Mouse (Mus musculus): ENCODE measurements at regions not wholly inside any gene's neighbourhood (a gene's known extent, or its start where the extent isn't known, plus 50 kb on each side); places are given as distances from the start of the nearest gene placed in this dataset.

DNA sequence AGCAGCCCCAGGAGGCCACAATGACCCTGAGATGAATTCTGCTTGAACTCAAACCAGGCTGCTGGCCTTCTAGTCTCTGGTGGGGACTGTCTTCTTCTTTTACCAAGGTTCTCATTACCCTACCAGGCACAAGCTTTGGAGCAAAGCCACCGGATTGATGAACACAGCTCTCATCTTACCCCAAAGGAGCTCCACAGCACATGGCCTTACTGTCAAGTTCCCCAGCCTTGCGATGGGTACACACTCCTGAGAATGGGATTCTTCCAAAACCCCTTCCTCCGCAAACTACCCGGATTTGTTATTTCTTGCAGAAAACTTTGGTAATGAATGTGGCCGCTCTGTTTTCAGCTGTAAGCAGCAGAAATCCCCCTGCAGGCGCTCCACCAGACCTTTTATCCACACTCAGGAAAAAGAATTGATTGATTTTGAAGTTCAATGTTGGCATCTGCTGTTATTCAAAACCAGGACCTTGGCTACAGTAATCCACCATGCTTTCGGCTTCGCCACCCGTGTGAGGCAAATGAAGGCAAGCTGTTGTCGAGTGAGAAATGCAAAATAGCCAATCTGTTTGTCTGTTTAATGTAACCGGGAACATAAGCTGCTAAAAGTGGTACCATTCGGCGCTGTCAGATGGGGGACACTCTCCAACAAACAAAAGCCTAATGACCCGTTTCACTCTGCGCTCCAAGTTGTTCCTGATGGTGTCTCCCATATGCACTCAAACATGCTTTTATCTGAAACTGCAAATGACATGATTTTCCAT, 278.9 kb downstream of the Maf start:
- DNase-seq (ENCODE audit: extremely low spot score, low read depth, low spot score), result no peak

- DNase-seq (ENCODE audit: extremely low spot score, low read depth, low spot score), result no peak
These were observed 279.6 kb downstream of the Maf start for GRCm38 (mm10) chr8:115428022-115428421.

DNA sequence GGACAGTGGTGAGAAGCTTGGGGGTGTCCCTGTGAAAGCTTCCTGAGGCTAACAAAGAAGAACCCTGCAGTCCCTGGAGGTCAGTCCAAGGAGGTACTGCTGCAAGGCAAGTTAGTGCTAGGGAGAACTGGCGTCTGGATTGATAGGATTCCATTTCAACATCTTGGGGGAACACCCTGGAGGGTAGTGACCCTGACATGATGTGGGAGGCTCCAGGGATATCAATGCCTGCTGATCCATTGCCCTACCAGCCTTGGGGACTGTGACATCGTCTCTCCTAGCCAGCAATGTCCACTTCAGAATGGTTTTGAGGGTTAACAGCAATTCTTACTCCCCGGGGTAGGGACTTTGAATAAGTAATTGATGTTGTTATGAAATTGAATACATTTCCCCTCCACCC, 280.1 kb downstream of the Maf start:
- DNase-seq (ENCODE audit: extremely low spot score, low read depth, low spot score), result no peak

DNA sequence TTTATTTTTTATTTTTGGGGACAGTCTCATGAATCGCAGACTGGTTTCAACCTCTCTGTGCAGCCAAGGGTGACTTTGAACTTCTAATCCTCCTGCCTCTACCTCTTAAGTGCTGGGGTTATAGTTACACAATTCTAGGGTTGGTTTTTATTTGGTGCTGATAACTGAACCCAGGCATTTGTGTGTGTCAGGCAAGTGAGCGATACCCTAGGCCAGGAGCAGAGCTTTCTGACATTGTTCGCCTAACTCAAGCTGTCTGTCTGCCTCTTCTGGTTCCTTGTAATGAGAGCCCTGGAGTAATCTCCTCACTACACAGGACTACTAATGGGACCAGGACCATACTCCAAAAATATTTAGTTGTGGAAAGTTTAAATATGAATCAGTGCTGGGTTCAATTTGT, 281.1 kb downstream of the Maf start:
- DNase-seq (ENCODE audit: extremely low spot score, low read depth, low spot score), result no peak

GRCm38 (mm10) chr8:115425360-115425759, 282.2 kb downstream of the Maf start:
- DNase-seq (ENCODE audit: extremely low spot score, low read depth, low spot score), result no peak

DNA sequence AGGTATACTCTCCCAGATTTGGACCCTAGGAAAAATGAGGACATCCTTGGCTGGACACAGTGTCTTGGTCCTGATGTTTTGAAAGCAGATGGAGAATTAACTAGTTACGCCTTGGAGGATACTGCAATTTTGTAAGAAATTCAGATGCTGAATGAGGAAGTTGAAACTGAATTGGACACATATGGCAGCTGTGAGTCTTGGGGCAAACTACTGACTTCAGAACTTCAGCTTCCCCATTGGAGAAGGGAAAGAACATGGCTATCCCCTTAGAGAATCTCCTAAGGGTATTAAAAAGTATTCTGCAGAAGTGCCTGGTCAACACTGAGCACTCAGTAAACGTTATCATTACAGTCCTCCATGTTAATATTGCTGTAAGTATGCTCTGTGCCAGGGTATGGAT, 283.9 kb downstream of the Maf start:
- DNase-seq (ENCODE audit: extremely low spot score, low read depth, low spot score), result no peak

GRCm38 (mm10) chr8:115423056-115423455, 284.5 kb downstream of the Maf start:
- no peak for DNase-seq (ENCODE audit: extremely low spot score, low read depth, low spot score)

GRCm38 (mm10) chr8:115420536-115420935, 287.1 kb downstream of the Maf start:
- no peak for DNase-seq (ENCODE audit: extremely low spot score, low read depth, low spot score)

GRCm38 (mm10) chr8:115420131-115420530, 287.5 kb downstream of the Maf start:
- no peak for DNase-seq (ENCODE audit: extremely low spot score, low read depth, low spot score)

DNA sequence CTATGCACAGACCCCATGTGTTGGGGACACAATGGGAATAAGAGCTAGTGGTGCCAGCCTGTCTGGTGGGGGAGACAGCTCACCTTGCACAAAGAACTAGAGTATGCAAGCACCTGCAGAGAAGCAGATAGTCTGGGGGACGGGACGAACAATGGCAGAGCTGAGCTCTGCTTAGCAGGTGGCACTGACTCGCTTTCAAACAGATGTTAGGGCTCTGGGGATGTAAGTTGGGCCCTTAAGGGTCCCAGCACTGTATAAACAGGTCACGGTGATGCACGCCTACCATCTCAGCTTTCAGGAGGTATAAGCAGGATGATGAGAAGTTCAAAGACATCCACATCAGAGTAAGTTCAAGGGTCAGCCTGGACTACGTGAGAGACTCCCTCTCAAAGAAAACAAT, 289.5 kb downstream of the Maf start:
- DNase-seq (ENCODE audit: extremely low spot score, low read depth, low spot score), result no peak

DNA sequence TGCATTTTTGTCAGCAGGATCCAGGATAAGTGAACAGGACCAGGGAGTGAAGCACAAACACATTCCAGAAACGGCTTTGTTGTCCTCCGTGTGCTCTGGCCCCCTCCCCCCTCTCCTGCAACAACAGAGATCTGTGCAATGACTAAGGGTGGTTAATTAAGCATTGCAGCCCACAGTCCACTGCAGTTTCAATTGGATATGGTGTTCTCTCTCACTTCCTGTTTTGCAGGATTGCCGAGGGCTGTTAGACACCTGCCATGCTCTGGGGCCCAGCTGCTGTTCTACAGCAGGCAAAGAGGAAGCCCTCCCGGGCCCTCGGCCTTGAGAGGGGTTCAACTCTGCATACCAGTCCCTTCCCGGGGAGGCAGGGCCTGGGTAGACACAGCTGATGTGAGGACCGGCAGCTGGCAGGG, 293.5 kb downstream of the Maf start:
- DNase-seq (ENCODE audit: extremely low spot score, low read depth, low spot score), result peak; percentile 18

GRCm38 (mm10) chr8:115411756-115412155, 295.8 kb downstream of the Maf start:
- no peak for DNase-seq (ENCODE audit: extremely low spot score, low read depth, low spot score)

DNA sequence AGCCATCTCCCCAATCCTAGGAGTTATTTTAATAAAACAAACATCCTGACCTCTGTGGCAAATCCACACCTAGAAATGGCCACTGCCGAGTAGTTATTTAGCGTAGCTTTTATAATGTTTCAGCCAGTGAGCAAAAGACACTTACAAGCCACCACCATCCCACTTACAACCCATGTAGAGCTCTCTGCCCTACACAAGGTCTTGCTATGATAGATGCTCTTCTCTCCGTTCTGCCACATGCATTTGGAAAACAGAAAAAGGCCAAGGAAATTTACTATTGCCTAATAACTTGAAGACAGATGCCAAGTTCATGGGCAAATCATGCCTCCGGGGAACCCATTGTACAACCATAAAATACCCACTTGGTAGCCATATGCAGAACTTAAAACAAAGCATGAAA, 296.5 kb downstream of the Maf start:
- no peak for DNase-seq (ENCODE audit: extremely low spot score, low read depth, low spot score)

DNA sequence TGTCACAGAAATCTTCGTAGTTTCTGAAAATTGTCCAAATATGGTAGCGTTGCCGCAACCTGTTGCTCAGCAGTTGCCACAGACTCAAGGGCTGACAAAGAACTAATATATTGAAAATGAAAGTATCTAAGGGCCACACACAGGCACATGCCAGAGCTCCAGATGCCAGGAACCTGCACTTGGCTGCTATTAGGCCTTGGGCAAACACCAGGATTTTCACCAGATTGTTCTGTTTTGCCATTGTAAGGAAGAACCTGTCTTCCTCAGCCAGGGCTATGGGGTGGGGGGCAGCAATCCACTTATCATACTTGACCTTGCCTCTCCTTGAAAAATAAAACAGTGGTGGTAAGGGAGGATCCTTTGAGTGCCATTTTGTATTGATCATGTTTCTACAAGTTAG, 297.4 kb downstream of the Maf start:
- DNase-seq (ENCODE audit: extremely low spot score, low read depth, low spot score), result no peak

DNA sequence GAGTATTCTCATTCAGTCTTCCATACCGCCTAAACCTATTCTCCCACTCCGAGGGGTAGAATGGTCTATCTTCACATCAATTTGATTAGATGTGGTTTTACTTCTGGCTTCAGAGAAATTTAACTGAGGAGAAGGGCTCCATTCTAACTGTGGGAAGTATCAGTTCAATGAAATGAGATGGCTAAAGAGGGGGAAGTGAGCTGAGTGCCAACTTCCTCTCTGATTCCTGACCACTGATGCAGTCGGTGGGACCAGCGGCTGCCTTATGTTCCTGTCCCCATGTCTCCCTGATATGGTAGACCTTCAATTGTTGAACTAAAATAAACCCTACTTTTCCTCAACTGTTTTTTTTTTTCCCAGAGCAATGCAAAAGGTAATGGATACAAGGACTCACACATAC, 300.1 kb downstream of the Maf start:
- no peak for DNase-seq (ENCODE audit: extremely low spot score, low read depth, low spot score)

- DNase-seq (ENCODE audit: extremely low spot score, low read depth, low spot score), result no peak
These were observed 304.0 kb downstream of the Maf start for GRCm38 (mm10) chr8:115403601-115404000.

DNA sequence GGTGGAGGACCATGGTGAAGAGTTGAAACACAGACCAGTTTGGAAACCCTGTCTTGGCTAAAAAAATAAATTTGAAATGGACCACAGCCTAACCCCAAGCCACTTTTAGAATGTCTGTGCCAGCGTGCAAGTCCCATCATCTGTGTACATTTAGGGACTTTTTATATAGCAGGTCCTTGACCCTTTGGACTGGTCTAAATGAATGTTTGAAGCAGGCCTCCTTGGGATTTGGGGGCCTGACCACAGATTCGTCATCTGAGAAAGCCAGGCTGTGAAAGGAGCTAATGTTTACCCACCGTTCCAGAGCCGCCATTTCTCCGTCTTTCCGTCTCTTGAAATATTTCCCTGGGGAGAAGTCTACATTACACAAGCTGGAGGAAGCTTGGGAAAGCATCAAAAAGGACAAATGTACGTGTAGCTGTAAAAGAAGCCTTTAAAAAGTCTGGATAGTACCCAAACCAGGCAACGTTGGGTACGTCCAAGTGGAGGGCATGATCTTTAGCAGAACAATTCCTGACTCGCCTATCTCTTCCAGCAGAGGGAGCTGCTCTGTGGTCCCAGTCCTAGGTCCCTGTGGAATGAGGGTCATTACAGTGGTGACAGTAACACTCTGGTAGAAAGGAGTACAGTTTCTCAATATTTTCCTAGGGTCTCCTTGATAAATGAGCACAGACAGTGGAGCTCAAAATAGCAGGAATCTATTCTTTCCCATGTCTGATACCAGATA, 305.0 kb downstream of the Maf start:
- DNase-seq (ENCODE audit: extremely low spot score, low read depth, low spot score), result no peak

All from hindlimb bud, embryonic 11.5 days (tissue).